Mouse (Mus musculus) spleen, postnatal 10 days (tissue): ENCODE results near the gene Gper1.
A peak's percentile ranks its signal among the peaks of the same experiment; 100 is the strongest.

Experiments used
- DNase-seq, 2 experiments: peaks; one replicate each; pipeline ENCODE4 v3.0.0; 2021 to 2022; ENCODE audit warnings: low spot score in 2 of 2

Gene Gper1

GRCm38 (mm10) chr5:139390324-139391119, 32.4 kb upstream of the Gper1 start:
- peak; percentile 51 to 52 for DNase-seq

- peak in 1 of 2 experiments; percentile 26 for DNase-seq
Measured at GRCm38 (mm10) chr5:139391309-139391990, 31.5 kb upstream of the Gper1 start.

GRCm38 (mm10) chr5:139392219-139393196, 30.4 kb upstream of the Gper1 start:
- DNase-seq = no peak

GRCm38 (mm10) chr5:139393197-139393588, 29.8 kb upstream of the Gper1 start:
- DNase-seq = no peak

- peak in 1 of 2 experiments; percentile 34 for DNase-seq
Measured at GRCm38 (mm10) chr5:139394399-139394798, 28.6 kb upstream of the Gper1 start.

GRCm38 (mm10) chr5:139395528-139395927, 27.4 kb upstream of the Gper1 start:
- no peak for DNase-seq

GRCm38 (mm10) chr5:139397359-139397916, 25.5 kb upstream of the Gper1 start:
- DNase-seq = peak in 1 of 2 experiments; percentile 30

- DNase-seq = peak; percentile 93 to 95
Measured at GRCm38 (mm10) chr5:139397959-139398753, 24.8 kb upstream of the Gper1 start.

- no peak for DNase-seq
Measured at GRCm38 (mm10) chr5:139398786-139399185, 24.2 kb upstream of the Gper1 start.

GRCm38 (mm10) chr5:139399991-139400390, 23.0 kb upstream of the Gper1 start:
- no peak for DNase-seq

GRCm38 (mm10) chr5:139402106-139402505, 20.8 kb upstream of the Gper1 start:
- no peak for DNase-seq

- DNase-seq = no peak
Measured at GRCm38 (mm10) chr5:139403692-139404260, 19.2 kb upstream of the Gper1 start.

- DNase-seq = peak; percentile 23 to 37
Measured at GRCm38 (mm10) chr5:139404801-139405401, 18.1 kb upstream of the Gper1 start, which contains the start of gene C130050O18Rik. Gene C130050O18Rik, plus strand, starts transcription at chr5:139405280.

GRCm38 (mm10) chr5:139405478-139405877, 17.5 kb upstream of the Gper1 start:
- DNase-seq = peak in 1 of 2 experiments; percentile 27

GRCm38 (mm10) chr5:139405953-139406352, 17.0 kb upstream of the Gper1 start:
- DNase-seq = no peak

GRCm38 (mm10) chr5:139407121-139407885, 15.6 kb upstream of the Gper1 start:
- DNase-seq = no peak

GRCm38 (mm10) chr5:139408511-139408910, 14.4 kb upstream of the Gper1 start:
- peak in 1 of 2 experiments; percentile 41 for DNase-seq

GRCm38 (mm10) chr5:139409412-139409811, 13.5 kb upstream of the Gper1 start:
- DNase-seq = no peak

- no peak for DNase-seq
Measured at GRCm38 (mm10) chr5:139410056-139410455, 12.9 kb upstream of the Gper1 start.
